Mouse (Mus musculus) urinary bladder, adult 2 months (tissue): ENCODE data around the gene Tcea2. TPM values are rescaled to one million over a fixed set of nuclear protein-coding genes. Genes with fewer than 3 reads are reported as not detected.

Experiments
- DNase-seq: peaks from one replicate; pipeline ENCODE4 v3.0.0; 2022; ENCODE audit warnings: low spot score
- polyA plus RNA-seq: library from polyadenylated mRNA; depleted of rRNA; stranded (reverse); fragments of >200 nt; gene quantifications from 2 replicates; pipeline ENCODE4 v1.2.3, GENCODE M21; 2012; rRNA removed

Tcea2 gene
- 27.8 and 38.0 TPM in 2 replicates for polyA plus RNA-seq

DNA sequence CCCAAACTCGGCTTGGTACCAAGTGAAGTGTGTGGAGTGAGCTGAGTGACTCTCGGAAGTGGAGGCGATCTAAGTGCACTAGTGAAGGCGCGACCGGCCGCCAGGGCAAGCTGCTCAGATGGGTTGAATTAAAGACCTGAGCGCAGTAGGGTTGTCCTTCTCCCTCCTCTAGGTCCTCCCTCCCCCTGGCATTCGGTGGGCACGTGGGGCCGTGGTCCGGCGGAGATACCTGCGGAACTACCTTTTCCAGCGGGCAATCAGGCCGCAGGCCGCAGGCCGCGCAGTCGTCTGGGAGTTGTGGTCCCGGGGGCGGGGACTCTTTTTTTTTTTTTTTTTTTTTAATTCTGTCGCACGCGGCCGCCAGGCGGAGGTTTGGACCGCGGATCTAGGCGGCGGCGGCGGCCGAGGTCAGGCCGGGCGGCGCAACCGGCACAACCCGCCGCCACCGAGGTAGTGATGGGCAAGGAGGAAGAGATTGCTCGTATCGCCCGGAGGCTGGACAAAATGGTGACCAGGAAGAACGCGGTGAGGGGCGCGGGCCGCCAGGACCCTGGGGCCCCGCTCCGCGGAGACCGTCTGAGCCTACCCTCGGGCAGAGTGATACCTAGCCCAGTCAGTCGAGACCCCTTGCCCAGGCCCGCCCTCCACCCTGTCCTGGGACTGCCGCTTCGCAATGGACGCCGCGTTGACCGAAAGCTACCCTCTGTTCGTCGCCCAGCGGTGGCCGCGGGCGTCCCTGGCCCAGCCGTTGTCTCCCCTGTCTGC, at the start of gene Tcea2:
TSS of gene Tcea2 (plus strand) at position 360 of the 765 bp plus-strand sequence.
- DNase-seq, result peak; percentile 65

DNA sequence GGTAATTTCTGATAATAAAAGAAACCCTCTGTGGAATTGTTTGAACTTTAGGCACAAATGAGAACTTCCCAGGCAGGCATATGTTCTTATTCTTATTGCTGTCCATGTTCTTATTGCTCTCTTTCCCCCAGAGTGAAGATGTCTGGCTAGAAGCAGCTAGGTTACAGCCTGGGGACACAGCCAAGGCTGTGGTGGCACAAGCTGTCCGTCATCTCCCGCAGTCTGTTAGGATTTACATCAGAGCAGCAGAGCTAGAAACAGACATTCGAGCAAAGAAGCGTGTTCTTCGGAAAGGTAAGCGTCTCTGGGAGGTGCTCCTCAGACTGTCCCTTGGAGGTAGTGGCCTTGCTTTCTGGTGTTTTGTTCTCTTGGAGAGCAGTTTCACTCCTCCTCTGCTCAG, 47.5 kb upstream of the Tcea2 start:
- DNase-seq, result no peak

DNA sequence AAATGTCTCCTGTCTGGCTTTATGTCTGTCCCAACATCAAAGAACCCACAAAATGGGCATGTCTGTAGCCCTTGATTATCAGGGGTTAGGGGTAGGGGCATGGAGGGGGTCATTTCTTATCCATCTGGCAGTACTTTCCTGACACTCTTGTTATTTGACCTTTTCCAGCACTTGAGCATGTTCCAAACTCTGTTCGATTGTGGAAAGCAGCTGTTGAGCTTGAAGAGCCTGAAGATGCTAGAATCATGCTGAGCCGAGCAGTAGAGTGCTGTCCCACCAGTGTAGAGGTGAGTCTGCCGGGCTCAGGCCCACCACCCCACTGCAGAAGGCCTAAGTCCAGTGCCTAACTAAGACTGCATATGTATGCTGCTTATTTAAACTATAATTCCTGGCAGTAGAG, 44.2 kb upstream of the Tcea2 start:
- no peak for DNase-seq

DNA sequence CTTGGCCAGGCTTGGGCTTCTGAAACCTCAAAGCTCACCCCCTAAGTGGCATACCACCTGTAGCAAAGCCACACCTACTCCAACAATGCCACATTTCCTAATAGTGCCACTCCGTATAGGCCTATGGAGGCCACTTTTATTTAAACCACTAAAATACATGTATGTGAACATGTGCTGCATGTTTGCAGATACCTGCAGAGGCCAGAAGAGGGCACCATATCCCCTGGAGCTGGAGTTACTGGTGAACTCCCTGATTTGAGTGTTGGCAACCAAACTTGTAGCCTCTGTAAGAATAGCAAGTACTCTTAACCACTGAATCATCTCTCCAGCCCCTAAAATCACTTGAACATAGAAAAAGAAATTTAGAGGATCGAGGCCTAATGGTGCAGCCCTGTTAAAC, 35.7 kb upstream of the Tcea2 start:
- no peak for DNase-seq

DNA sequence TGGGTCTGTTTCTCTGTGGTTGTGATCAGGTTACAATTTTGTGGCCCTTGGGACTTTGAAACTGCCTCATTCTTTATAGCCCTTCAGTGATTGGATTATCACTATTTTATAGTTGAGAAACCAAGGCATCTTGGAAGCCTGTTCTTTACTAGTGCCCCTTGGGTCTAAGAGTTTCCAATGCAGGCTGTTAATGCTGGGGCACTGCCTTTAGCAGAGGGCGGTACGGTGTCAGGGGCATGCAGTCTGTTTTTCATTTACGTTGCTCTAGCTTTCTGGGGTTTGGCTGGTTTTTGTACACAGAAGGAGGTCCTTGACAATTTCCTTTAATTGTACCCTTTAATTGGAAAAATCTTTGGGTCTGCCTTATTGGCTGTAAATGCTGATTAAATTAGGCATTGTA, 34.4 kb upstream of the Tcea2 start:
- DNase-seq, result no peak

DNA sequence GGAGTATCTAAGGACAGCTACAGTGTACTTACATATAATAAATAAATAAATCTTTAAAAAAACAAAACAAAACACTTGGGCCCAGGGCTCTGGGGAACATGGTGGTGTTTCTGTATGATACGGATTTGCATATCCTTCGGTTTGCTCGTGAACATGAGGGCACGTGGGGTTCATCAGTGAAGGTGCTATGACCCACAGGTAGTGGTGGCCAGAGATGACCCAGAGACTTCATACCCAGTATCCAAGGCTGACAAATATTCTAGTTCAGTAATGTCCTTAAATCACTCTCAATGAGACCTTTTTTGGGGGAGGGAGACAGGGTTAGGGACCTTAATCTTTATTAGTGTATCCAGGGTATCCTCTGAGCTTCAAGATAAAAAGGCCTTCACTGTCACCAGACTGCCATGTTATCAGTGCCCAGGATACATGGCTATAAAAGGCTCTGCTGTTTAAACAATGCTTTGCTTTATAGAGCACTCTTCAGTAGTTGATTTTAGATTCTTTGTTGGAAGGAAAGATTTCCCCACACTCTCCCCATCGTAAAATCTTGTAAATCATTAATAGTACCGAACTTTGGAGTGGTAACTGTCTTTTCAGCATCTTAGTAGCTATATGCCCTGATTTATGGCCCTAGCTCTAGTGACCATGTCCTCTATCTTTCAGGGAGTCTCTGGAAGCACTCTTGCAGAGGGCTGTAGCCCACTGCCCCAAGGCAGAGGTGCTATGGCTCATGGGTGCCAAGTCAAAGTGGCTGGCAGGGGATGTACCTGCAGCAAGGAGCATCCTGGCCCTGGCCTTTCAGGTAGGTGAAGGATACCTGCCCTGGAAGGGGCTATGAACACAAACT, 33.3 kb upstream of the Tcea2 start:
- no peak for DNase-seq

DNA sequence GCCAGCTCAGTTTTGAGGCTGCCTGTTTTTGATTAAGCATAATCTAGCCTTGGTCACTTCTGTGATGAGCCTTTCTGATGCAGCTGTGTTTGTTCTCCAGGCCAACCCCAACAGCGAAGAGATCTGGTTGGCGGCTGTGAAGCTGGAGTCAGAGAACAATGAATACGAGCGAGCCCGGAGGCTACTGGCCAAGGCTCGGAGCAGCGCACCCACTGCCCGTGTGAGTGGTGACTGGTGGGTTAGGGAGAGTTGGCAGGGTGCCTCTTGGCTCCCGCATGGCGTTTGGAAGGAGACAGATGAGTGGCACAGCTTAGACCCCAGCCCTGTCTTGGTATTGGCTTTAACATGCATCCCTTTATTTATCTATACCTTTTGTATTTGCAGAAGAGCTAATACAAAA, 31.2 kb upstream of the Tcea2 start:
- no peak for DNase-seq

DNA sequence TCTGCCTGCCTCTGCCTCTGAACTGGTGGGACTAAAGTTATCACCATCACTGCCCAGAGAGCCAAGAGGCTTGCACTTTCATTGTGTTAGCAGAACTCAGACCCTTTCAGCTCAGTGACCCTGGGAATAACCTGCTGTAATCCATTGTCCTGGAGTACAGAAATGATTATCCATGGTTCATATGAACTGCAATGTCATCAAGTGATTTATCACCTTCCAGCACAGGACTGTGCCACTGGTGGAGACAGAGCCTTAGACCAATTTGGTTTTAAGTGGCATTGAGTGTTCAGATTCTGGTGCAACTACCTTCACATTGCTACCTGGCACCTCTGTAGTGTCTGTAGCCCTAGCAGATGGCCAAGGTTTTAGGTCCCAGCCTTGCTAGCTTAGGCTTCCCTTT, 27.0 kb upstream of the Tcea2 start:
- no peak for DNase-seq

DNA sequence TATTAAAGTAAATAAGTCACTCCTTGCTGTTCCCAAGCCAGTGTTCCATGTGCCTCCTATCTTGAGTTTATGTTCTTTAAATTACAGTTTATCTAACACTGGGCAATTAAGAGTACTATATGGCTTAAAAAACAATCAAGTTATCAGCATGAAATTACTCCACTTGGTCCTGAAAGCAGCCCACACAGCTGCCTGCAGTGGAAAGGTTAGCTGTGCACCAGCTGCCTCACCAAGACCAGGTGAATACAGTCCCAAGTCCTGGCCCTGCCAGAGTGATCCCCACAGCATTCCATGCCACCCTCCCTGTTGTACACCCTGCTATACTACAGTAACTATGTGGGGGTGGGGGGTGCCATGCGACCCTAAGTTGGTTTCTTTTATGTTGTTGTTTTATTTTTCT, 26.6 kb upstream of the Tcea2 start:
- DNase-seq, result no peak

DNA sequence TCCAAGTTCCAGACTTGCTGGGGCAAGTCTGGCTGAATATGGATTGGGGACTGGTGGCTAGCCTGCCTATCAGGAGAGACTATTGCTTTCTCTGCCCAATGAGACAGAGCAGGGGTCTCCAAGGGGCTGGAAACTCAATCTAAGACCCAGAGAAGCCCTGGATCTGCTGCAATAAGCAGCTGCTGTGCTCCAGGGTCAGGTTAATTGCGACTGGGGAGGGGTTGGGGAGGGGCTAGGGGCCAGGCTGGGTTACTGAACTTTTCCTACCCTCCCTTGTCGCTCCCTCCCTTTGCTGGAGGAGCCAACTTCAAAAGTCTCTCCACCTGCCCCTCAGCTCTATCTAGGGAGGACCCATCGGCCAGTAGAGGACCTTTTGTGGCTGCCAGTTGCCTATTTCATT, 23.4 kb upstream of the Tcea2 start, which contains the start of gene Gm29797:
TSS of gene Gm29797 (plus strand) at position 301 of the 400 bp plus-strand sequence.
- no peak for DNase-seq

DNA sequence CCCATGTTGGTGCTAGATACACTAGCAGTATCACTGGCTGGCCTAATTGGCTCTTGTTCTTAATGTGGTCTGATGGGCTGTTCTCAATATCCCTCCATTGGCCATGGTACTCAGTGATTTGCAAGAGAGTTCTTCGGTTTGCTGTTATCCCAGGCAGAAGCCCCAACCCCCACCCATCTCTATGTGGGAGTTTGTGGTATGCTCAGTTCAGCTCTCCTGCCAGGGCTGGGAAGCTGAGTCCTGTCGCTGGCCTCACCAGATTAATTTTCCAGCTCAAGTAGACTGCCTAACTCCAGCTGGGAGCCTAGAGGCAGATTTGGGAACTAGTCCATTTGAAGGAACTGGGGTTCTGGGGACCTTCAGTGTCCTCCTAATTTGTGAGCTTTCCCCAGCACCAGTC, 22.7 kb upstream of the Tcea2 start:
- DNase-seq, result no peak

DNA sequence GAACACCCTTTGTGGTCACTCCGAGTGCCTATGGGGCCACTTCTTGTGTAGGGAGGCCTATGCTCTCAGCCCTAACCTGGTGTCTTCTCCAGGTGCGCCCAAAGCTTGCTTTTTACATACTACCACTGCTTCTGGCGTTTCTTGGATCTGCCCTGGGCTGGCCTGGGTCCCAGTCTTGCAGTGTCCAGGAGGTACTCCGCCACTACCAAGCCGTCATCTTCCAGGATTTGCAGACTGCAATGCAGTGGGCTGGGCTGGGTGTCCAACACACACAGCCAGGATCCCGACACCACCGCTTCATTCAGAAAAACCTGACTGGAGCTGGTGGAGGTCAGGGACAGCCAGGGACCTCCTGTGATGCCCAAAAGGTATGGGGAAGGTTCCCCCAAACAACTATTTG, 21.6 kb upstream of the Tcea2 start:
- no peak for DNase-seq

DNA sequence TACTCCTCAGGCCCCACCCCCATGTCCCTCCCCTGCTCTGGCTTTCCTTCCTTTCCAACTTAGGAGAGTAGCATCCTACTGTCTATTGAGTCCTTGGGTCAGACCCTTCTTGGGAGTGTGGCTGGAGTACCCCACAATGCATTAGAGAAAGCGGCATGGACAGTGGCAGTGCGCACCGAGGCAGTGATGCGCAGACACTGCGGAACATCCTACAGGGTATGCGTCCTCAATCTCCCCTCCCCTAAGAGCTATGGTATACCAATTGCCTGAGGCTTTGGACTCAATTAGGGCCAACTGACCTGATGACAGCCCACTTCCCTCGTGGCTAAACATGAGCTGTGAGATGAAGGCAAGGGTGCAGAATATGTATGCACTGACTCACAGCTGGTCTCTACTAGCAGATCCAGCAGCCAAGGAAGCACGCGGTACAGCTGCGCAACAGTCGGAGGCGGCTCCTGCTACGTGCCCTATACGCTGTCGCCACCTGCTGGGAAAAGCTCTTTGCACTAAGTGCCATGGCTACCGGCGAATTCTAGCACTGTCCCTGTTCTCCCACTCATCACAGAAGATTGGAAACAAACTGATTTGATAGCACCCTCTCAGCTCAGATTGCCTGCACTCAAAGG, 21.1 kb upstream of the Tcea2 start:
- DNase-seq, result no peak

DNA sequence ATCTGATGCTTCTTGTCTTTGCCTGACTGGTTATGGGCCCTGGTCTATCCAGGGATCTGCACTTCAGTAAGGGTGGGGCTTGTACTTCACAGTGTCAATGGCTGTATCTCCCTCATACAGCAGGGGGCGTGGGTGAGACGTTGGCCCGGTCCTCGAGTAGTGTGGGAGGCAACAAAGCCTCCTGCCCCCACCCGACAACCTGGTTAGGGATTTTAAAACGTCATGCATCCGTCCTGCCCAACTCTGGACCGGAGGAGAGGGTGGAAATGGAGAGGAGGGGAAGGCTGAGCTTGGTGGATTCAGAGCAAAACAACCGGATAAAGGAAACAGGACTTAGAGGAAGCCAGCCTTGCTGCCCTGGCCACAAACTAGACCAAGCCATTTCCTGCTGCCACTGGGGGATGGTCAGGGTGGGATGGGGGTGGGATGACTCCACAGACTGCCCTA, 20.5 kb upstream of the Tcea2 start:
- DNase-seq, result peak; percentile 56

DNA sequence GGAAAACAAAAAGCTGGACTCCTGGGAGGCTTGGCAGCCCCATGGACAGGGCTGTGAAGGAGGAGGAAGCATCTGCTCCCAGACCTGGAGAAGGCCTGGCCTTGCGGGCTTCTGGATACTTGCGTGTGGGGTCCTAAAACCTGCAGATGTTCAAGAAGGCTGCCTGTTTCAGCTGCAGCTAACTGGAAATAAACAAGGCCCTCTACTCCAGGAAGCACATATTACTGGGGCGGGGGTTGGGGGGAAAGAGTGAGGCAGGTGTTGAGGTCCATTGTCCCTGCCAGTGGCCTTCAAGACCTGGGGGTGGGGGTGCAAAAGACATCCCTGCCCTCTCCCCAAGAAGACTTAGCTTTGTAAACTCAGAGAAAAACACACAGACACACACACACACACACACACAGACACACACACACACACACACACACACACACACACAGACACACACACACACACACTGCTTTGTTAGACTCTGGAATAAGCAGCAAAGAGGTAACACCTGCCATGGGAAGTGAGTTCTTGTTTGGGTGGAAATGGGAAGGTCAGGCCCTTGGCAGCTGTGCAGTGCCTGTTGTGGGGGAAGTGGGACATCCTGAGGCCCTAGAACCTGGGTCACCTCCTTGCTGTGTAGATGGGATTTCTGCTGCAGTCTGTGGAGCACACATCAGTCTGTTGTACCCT, 17.4 kb upstream of the Tcea2 start:
- no peak for DNase-seq

DNA sequence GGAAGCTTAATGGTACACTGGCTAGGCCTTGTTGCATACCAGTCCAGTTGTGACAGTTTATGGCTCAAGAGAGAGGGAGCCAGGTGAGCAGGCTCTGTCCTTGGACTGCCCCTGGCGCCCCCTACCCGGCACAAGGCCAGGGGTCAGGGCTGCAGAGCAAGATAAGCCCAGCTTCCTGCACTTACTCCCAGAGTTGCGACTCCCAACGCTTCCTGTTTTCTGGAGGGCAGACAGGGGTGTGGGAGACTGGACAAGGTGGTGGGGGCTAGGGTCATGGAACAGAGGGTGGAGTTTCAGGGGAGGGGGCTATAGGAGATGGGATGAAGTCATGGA, 16.8 kb upstream of the Tcea2 start:
- DNase-seq, result no peak

DNA sequence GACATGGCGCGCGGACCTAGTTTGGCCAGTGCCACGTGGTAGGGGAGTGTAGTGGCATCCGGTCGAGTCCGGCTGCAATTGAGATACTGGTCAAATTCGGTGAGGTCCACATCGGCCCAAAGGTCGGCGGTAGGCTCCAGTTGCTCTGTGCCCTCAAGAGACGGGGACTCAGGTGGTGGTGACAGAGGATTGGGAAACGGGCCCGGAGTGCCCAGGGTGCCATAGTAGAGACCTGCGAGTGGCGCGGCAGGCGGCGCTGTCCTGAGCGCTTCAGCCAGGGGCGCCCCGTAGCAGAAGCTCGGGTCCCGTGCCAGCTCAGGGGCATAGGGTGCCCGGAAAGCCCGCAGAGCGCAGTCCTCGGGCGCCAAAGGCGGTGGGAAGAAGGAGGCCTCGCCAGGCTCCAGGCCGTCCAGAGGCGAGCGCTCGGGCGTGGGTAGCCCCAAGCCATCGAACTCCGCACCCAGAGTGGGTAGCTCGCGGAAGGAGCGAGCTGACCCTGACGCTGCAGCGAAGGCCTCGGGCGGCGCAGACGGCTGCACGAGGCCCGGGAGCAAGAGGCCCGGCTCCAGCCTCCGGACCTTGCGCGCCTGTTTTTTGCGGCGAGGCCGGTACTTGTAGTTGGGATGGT, 9.7 kb upstream of the Tcea2 start:
- no peak for DNase-seq

DNA sequence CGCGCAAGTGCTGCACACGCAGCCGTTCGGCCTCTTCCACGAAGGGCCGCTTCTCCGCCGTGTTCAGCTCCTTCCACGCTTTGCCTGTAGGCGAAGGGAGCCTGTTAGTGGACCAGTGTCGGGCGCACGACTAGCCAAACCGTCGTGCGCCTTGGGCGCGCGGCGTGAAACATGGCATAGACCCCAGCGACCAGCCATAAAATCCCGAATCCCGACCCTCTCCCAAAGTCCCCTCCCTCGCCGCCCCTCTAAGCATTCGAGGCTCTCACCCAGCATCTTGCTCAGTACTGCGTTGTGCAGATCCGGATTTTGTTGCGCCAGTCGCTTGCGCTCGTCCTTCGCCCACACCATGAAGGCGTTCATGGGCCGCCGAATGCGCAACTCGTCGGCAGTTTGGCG, 9.2 kb upstream of the Tcea2 start:
- DNase-seq, result no peak

DNA sequence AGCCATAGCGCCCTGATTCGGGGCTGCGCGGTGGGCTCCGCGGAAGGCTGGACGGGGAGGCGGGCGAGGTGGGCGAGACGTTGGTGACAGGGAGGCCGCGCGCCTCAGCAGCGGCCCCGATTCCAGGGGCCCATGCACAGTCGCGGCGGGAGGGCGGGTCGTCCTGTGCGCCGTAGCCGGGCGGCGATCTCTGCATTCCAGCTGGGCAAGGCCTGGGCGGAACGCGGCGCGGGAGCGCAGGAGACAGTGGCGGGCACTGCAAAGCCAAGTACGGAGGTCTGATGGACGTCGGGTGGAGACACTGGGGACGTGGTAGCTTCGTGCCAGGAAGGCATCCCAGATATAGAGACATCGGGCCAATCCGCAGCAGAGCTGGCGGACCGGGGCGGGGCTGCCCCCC, 8.8 kb upstream of the Tcea2 start, which contains the start of gene Sox18:
TSS of gene Sox18 (minus strand) at position 315 of the 400 bp plus-strand sequence.
- DNase-seq, result no peak

DNA sequence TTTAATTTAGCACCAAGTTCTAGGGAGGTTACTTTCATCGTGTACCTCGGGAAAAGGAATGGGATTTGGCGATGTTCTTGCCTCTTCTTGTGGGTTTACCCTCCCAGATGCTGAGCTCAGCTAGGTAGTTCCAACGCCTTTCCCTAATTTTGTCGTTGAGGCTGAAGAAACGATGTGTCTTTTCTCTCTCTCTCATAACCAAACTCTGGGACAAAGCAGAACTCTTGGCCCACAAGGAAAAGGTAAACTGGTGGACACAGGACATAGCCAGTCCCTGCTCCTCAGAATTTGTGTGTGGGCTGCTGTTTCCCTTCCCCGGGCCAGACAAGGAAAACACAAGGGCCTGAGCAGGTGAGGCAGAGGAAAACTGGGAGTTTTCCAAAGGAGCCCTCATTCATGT, 8.1 kb upstream of the Tcea2 start:
- DNase-seq, result no peak

DNA sequence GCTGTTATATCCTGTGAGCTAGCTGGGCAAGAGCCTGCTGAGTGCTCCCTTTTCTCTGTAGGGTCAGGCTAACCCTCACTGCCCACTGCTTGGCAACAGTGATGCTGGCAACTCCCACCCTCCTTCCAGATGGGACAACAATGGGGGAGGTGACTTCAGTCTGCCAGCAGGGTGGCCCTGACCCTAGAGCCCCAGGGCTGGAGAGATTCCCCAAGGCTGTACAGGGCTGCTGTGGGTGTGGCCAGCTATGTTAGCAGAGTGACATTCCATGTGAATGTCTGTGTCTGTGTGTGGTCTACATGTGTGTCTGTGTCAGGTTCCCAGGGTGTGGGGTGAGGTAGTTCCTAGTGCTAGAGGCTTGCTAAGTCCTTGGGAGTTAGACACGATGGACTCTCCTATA, 6.6 kb upstream of the Tcea2 start:
- no peak for DNase-seq

DNA sequence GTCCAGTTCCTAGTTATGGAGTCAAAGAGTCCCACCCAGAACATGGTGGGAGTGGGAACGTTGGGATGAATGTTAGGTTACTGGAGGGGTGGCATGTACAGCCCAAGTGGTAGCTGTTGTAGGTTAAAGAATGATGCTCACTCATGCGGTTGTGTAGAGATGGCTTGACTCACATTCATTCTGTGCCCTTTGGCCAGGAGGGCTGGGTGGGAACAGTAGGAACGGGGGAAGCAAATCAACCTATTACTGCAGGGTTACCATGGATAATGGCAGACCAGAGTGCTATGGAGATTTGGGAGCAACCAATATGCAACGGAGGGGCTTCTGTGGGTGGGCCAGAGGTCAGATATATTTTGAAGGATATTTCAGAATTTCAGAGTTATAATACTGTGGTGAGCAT, 5.2 kb upstream of the Tcea2 start:
- DNase-seq, result no peak
